Mouse (Mus musculus) left cerebral cortex, postnatal 10 days (tissue): ENCODE results near the gene Cdk6. TPM values are rescaled to one million over a fixed set of nuclear protein-coding genes. Genes with fewer than 3 reads are reported as not detected.

Experiments
- total RNA-seq, 2 experiments: library from RNA; stranded (reverse); gene quantifications; 2 replicates each; pipeline ENCODE4 v1.2.3; 2021

The Cdk6 gene
- total RNA-seq, 2 experiments from 2014 or later, result 8.7 to 12.0 TPM

Other genes starting within 250 kb of the Cdk6 start
- 10 to 100 TPM; 37.0 to 39.3 TPM for gene Fam133b, start 202.3 kb downstream of the Cdk6 start, total RNA-seq
- gene 1700109H08Rik, start 230.1 kb downstream of the Cdk6 start, total RNA-seq, result 1 to 10 TPM; 4.9 to 6.6 TPM